Mouse (Mus musculus) heart, postnatal 0 days (tissue): Measurements from ENCODE around the gene Mlycd.
A peak's percentile ranks its signal among the peaks of the same experiment; 100 is the strongest.

Source experiments
- CTCF ChIP-seq: IDR thresholded peaks from 2 replicates; pipeline ENCODE4 v1.5.1; 2016; ENCODE audit warnings: antibody characterized with exemption, control low read depth, low read depth
- EP300 ChIP-seq: IDR thresholded peaks from 2 replicates; pipeline ENCODE4 v1.6.1; 2016; ENCODE audit warnings: antibody characterized with exemption, low read depth

DNA sequence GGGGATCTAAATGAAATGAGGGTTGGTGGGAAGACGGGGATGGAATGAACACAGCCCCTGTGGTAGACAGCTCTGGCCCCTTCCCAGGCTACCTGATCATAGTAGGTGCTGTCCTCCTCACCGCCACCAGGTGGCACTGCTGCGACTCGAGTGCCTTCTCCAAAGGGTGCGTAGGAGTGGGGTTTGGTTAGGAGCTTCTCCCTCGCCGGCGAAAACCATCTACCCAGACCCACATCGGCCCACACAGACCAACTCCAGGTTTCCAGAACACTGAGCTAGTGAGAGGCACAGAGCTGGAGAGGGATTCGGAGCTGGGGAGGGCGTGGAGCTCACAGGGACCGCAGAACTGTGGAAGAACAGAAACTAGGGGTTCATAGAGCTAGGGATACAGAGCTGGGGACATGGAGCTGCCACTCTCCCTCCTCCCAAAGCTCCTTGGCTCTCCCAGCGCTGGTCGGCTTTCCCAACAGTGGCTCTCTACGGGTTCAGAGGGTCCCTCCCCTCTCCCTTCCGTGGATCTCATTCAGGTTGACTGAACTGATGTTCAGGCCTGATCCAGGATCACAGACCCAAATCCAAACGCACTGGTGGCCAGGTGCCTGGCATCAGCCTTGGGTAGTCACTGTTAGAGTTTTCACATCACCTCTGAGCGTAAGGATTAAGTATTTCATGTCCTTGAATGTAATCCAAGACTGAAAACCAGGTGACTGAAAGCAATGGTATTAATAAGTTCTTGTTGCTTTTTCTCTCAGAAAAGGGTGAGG lies 18.2 kb downstream of the Mlycd start:
- peak; percentile 94 for TF ChIP-seq CTCF
- TF ChIP-seq EP300, result no peak
